ENCODE assay signal across 16 mouse cellular contexts in genomic region chr7:48838434-48838833, GRCm38 (mm10). TPM values are rescaled to one million over a fixed set of nuclear protein-coding genes. Genes with fewer than 3 reads are reported as not detected.
DNase-seq lines count a peak whose midpoint lies in the region; ATAC-seq and TF ChIP-seq lines count a peak whose summit lies in the region.
"Had no signal": no experiment of that assay in that cellular context is flagged by ENCODE, and none has a peak within 500 bp of the region (broad histone marks: within the 10 kb centered on the region; RNA-seq: fewer than 3 reads in every experiment).

No protein-coding gene starts in this region.

- H3K27me3 ChIP-seq in heart, postnatal 0 days (ENCODE audit: control insufficient read depth, insufficient read depth, low read length) = no peaks in the 10 kb centered on the region
- peaks cover 16% of the 10 kb centered on the region for H3K27me3 ChIP-seq in midbrain, postnatal 0 days (ENCODE audit: insufficient read depth, low read length)
- H3K27me3 ChIP-seq in midbrain, embryonic 10.5 days (ENCODE audit: low read depth, poor library complexity, severe bottlenecking) = peaks cover 97% of the 10 kb centered on the region
- H3K27me3 ChIP-seq in G1E (ENCODE audit: insufficient read depth, low read length) = peaks cover 5% of the 10 kb centered on the region; the same call in 1 of the 2 replicates

- no peak for TF ChIP-seq EP300 in heart, postnatal 0 days (IDR thresholded peaks at IDR 0.05; ENCODE audit: low read depth)

- H3K4me2 ChIP-seq in heart, postnatal 0 days (ENCODE audit: low read depth, low read length) = no peak overlapping the region
- H3K4me2 ChIP-seq in midbrain, postnatal 0 days (ENCODE audit: low read depth, low read length, poor library complexity, severe bottlenecking) = no peak overlapping the region

- peak; percentile 41 for TF ChIP-seq CTCF in heart, postnatal 0 days (IDR thresholded peaks at IDR 0.05; ENCODE audit: low read depth)
- peak; percentile 36 for TF ChIP-seq CTCF in midbrain, postnatal 0 days (IDR thresholded peaks at IDR 0.05)
- TF ChIP-seq CTCF in G1E (IDR thresholded peaks at IDR 0.05; ENCODE audit: low read depth, low read length) = 0 out of 2 replicates have a peak, but pooled peaks have one; percentile 5

- H3K9me3 ChIP-seq in heart, postnatal 0 days (replicated peaks; ENCODE audit: control insufficient read depth, low read length) = no peaks in the 10 kb centered on the region
- H3K9me3 ChIP-seq in midbrain, postnatal 0 days (ENCODE audit: low read length) = no peaks in the 10 kb centered on the region
- no peaks in the 10 kb centered on the region for H3K9me3 ChIP-seq in midbrain, embryonic 10.5 days (replicated peaks)
- H3K9me3 ChIP-seq in G1E (replicated peaks) = no peaks in the 10 kb centered on the region

- ATAC-seq in heart, postnatal 0 days (ENCODE audit: insufficient read depth, low read depth) = no peak
- no peak for ATAC-seq in midbrain, postnatal 0 days (ENCODE audit: low FRiP score)
- ATAC-seq in G1E (ENCODE audit: extremely low read depth, insufficient number of reproducible peaks, low FRiP score, poor library complexity, severe bottlenecking) = no peak
- ATAC-seq in megakaryocyte-erythroid progenitor cell, adult 5-6 weeks (replicated peaks; ENCODE audit: low FRiP score, low TSS enrichment, poor library complexity, severe bottlenecking) = peak; percentile 77
- no peak for ATAC-seq in cerebellum, adult (ENCODE audit: insufficient number of reproducible peaks, low FRiP score, low TSS enrichment)
- ATAC-seq: inflammation-experienced regulatory T-cells, adult 6 months had no signal

- H3K36me3 ChIP-seq in heart, postnatal 0 days (replicated peaks; ENCODE audit: control insufficient read depth, insufficient read depth, low read length) = peaks cover 56% of the 10 kb centered on the region
- no peaks in the 10 kb centered on the region for H3K36me3 ChIP-seq in midbrain, postnatal 0 days (ENCODE audit: insufficient read depth, low read length)
- H3K36me3 ChIP-seq in midbrain, embryonic 10.5 days = no peaks in the 10 kb centered on the region
- H3K36me3 ChIP-seq in G1E (replicated peaks) = no peaks in the 10 kb centered on the region

- peak overlapping the region; percentile 94; the same call in 1 of the 2 replicates for H3K27ac ChIP-seq in heart, postnatal 0 days (ENCODE audit: low read depth)
- H3K27ac ChIP-seq in midbrain, postnatal 0 days (ENCODE audit: low read depth, low read length) = no peak overlapping the region
- H3K27ac ChIP-seq in midbrain, embryonic 10.5 days (replicated peaks) = no peak overlapping the region

- H3K4me1 ChIP-seq in heart, postnatal 0 days (ENCODE audit: control insufficient read depth, insufficient read depth) = peaks cover 24% of the 10 kb centered on the region
- H3K4me1 ChIP-seq in midbrain, postnatal 0 days (ENCODE audit: insufficient read depth, low read length) = peaks cover 8% of the 10 kb centered on the region; the same call in 1 of the 2 replicates
- peaks cover 17% of the 10 kb centered on the region for H3K4me1 ChIP-seq in midbrain, embryonic 10.5 days
- no peaks in the 10 kb centered on the region for H3K4me1 ChIP-seq in G1E (ENCODE audit: insufficient read depth, low read depth, low read length)

- 44% methylated on average over 2 of the region's 2 CpGs for WGBS in heart, postnatal 0 days
- 64% methylated on average over 2 of the region's 2 CpGs for WGBS in midbrain, postnatal 0 days
- 78% methylated on average over 2 of the region's 2 CpGs for WGBS in midbrain, embryonic 10.5 days

- no peak for DNase-seq in heart, postnatal 0 days (ENCODE audit: low spot score)
- no peak for DNase-seq in heart, postnatal 4 days
- no peak for DNase-seq in midbrain, postnatal 0 days (ENCODE audit: low spot score)
- DNase-seq in midbrain, embryonic 10.5 days (ENCODE audit: low spot score) = no peak
- no peak for DNase-seq in G1E (ENCODE audit: low spot score)
- DNase-seq in right cerebral cortex, postnatal 4 days = no peak
- DNase-seq: cerebellum, adult 18-20 months; kidney, postnatal 4 days; lung, postnatal 14 days; midbrain, embryonic 14.5 days; right cerebral cortex, adult 18-20 months had no signal

- no peak overlapping the region for H3K4me3 ChIP-seq in heart, postnatal 0 days (ENCODE audit: low read depth, low read length)
- H3K4me3 ChIP-seq in midbrain, postnatal 0 days (ENCODE audit: low read depth, low read length) = no peak overlapping the region
- H3K4me3 ChIP-seq in midbrain, embryonic 10.5 days = no peak overlapping the region
- no peak overlapping the region for H3K4me3 ChIP-seq in G1E (ENCODE audit: low read depth, low read length)

- no peak overlapping the region for H3K9ac ChIP-seq in heart, postnatal 0 days (replicated peaks; ENCODE audit: low read depth, low read length)
- H3K9ac ChIP-seq in midbrain, postnatal 0 days (replicated peaks; ENCODE audit: low read length, poor library complexity, severe bottlenecking) = no peak overlapping the region

RNA-seq across cellular contexts. Expression of gene Csrp3, which starts 9.4 kb away (rescaled TPM):
- total RNA-seq in heart, postnatal 0 days (2014; rRNA removed; ENCODE audit: low replicate concordance) = 1,353 and 1,464 TPM in 2 replicates
- polyA plus RNA-seq in heart, postnatal 0 days (2015; fragmentation: Nextera tagmentation; extraction: Ambion mirVana) = 1,907 and 1,928 TPM in 2 replicates
- 1,000 to 10,000 TPM; 1,381 to 1,460 TPM for total RNA-seq in heart, postnatal 4 days (2021)
- 0.42 TPM in 1 of 2 replicates, not detected in the other for total RNA-seq in midbrain, postnatal 0 days (2014; rRNA removed)
- 0.20 and 0.23 TPM in 2 replicates for polyA plus RNA-seq in midbrain, postnatal 0 days (2015; fragmentation: Nextera tagmentation; extraction: Ambion mirVana)
- polyA plus RNA-seq in midbrain, embryonic 10.5 days (2016; fragmentation: Nextera tagmentation; extraction: Ambion mirVana) = 0.22 TPM in 1 of 2 replicates, not detected in the other
- total RNA-seq in G1E (2014; fragmentation: Nextera tagmentation) = not detected in 2 replicates
- 0.23 TPM in 1 of 2 replicates, not detected in the other for total RNA-seq in G1E (2017)
- not detected in 2 replicates for polyA plus RNA-seq in G1E (2012)
- 3.9 and 16.2 TPM in 2 replicates for total RNA-seq in megakaryocyte-erythroid progenitor cell, adult 5-6 weeks (2014; fragmentation: Nextera tagmentation)
- 33.1 and 36.2 TPM in 2 replicates for total RNA-seq in megakaryocyte-erythroid progenitor cell, adult 5-6 weeks (2017)
- polyA plus RNA-seq: frontal cortex, adult 2 months; inflammation-experienced regulatory T-cells, adult 6 months; urinary bladder, adult 2 months had no signal

RNA-seq across cellular contexts. Expression of gene E2f8, which starts 43.0 kb away (rescaled TPM):
- 5.8 and 5.9 TPM in 2 replicates for total RNA-seq in heart, postnatal 0 days (2014; rRNA removed; ENCODE audit: low replicate concordance)
- polyA plus RNA-seq in heart, postnatal 0 days (2015; fragmentation: Nextera tagmentation; extraction: Ambion mirVana) = 3.0 and 3.5 TPM in 2 replicates
- 10 to 100 TPM; 17.6 to 18.5 TPM for total RNA-seq in heart, postnatal 4 days (2021)
- 1.0 and 1.8 TPM in 2 replicates for total RNA-seq in midbrain, postnatal 0 days (2014; rRNA removed)
- polyA plus RNA-seq in midbrain, postnatal 0 days (2015; fragmentation: Nextera tagmentation; extraction: Ambion mirVana) = 0.53 and 0.70 TPM in 2 replicates
- 17.1 and 18.8 TPM in 2 replicates for polyA plus RNA-seq in midbrain, embryonic 10.5 days (2016; fragmentation: Nextera tagmentation; extraction: Ambion mirVana)
- 111 and 133 TPM in 2 replicates for total RNA-seq in G1E (2014; fragmentation: Nextera tagmentation)
- 21.8 and 25.0 TPM in 2 replicates for total RNA-seq in G1E (2017)
- polyA plus RNA-seq in G1E (2012) = 29.1 and 35.0 TPM in 2 replicates
- total RNA-seq in megakaryocyte-erythroid progenitor cell, adult 5-6 weeks (2014; fragmentation: Nextera tagmentation) = 109 and 163 TPM in 2 replicates
- total RNA-seq in megakaryocyte-erythroid progenitor cell, adult 5-6 weeks (2017) = 35.9 and 44.5 TPM in 2 replicates

RNA-seq across cellular contexts. Expression of gene Zdhhc13, which starts 49.6 kb away (rescaled TPM):
- 51.6 and 58.5 TPM in 2 replicates for total RNA-seq in heart, postnatal 0 days (2014; rRNA removed; ENCODE audit: low replicate concordance)
- 26.9 and 29.5 TPM in 2 replicates for polyA plus RNA-seq in heart, postnatal 0 days (2015; fragmentation: Nextera tagmentation; extraction: Ambion mirVana)
- 10 to 100 TPM; 21.2 to 22.6 TPM for total RNA-seq in heart, postnatal 4 days (2021)
- 37.3 and 43.0 TPM in 2 replicates for total RNA-seq in midbrain, postnatal 0 days (2014; rRNA removed)
- 21.2 and 24.3 TPM in 2 replicates for polyA plus RNA-seq in midbrain, postnatal 0 days (2015; fragmentation: Nextera tagmentation; extraction: Ambion mirVana)
- polyA plus RNA-seq in midbrain, embryonic 10.5 days (2016; fragmentation: Nextera tagmentation; extraction: Ambion mirVana) = 30.9 and 34.0 TPM in 2 replicates
- total RNA-seq in G1E (2014; fragmentation: Nextera tagmentation) (35.2 and 37.5 TPM in 2 replicates), G1E (2017) (28.5 and 31.0 TPM in 2 replicates)
- polyA plus RNA-seq in G1E (2012) = 4.1 and 6.5 TPM in 2 replicates
- total RNA-seq in megakaryocyte-erythroid progenitor cell, adult 5-6 weeks (2014; fragmentation: Nextera tagmentation) = 58.0 and 65.5 TPM in 2 replicates
- 75.3 and 94.0 TPM in 2 replicates for total RNA-seq in megakaryocyte-erythroid progenitor cell, adult 5-6 weeks (2017)

Comparison
In these comparisons a context has a peak if more than half of its experiments do, and no peak if none do; other contexts are left out.
1. RNA of gene Csrp3, which starts 9.4 kb away (total RNA-seq): 1,353 to 1,464 TPM in heart, postnatal 0 days and 1,381 to 1,460 TPM in heart, postnatal 4 days; 3.9 to 36.2 TPM in megakaryocyte-erythroid progenitor cell, adult 5-6 weeks, 0.23 TPM in G1E and 0.42 TPM in midbrain, postnatal 0 days; every median in the first group is over 10 times any median in the second.
2. Peak in every context shown above with its lines, with median percentiles within 50 percentile points of each other: CTCF ChIP-seq.